Mouse (Mus musculus) cerebellum, adult 2 months (tissue): Measurements from ENCODE around the gene Gm6096. TPM values are rescaled to one million over a fixed set of nuclear protein-coding genes. Genes with fewer than 3 reads are reported as not detected.
A peak's percentile ranks its signal among the peaks of the same experiment; 100 is the strongest.

Experiments
- DNase-seq, 2 experiments: peaks; one replicate each; pipeline ENCODE4 v3.0.0; 2021
- H3K27ac ChIP-seq: fragments of 200-500 bp; 2 replicates; pipeline ENCODE4 v1.5.1; 2012; ENCODE audit warnings: low read length, control low read depth, inconsistent platforms; ENCODE audit not compliant: insufficient read depth
- H3K27me3 ChIP-seq: fragments of 200-500 bp; 2 replicates; pipeline ENCODE4 v1.6.1; 2012; ENCODE audit warnings: inconsistent platforms, mild to moderate bottlenecking, low read length, moderate library complexity; ENCODE audit not compliant: control insufficient read depth, insufficient read depth
- H3K4me1 ChIP-seq: fragments of 200-500 bp; 2 replicates; pipeline ENCODE4 v1.6.1; 2011; ENCODE audit warnings: low read length; ENCODE audit not compliant: control insufficient read depth, insufficient read depth
- H3K4me3 ChIP-seq: fragments of 200-500 bp; replicated peaks from 2 replicates; pipeline ENCODE3; 2011; ENCODE audit warnings: mild to moderate bottlenecking, low read depth, low read length, control low read depth; ENCODE audit not compliant: insufficient read depth
- CTCF ChIP-seq: fragments of 200-500 bp; IDR thresholded peaks from 2 replicates; pipeline ENCODE4 v1.5.1; 2011; ENCODE audit warnings: low read depth, mild to moderate bottlenecking, control low read depth, low read length, moderate library complexity, borderline replicate concordance; ENCODE audit not compliant: insufficient read depth
- POLR2A ChIP-seq: fragments of 200-500 bp; IDR thresholded peaks from 2 replicates; pipeline ENCODE4 v1.6.1; 2011; ENCODE audit warnings: low read length, control low read depth, borderline replicate concordance; ENCODE audit not compliant: insufficient read depth
- WGBS: fragments of 180-500 bp; shearing (Covaris S2); methylation state at CpG from one replicate; pipeline ENCODE4 v1.1.7; 2018; 5-methylcytosine and 5-hydroxymethylcytosine counted together
- polyA plus RNA-seq: library from polyadenylated mRNA; depleted of rRNA; stranded (reverse); fragments of >200 nt; gene quantifications from 2 replicates; pipeline ENCODE4 v1.2.3, GENCODE M21; 2012

The Gm6096 gene
- polyA plus RNA-seq, 1 experiment = not detected

- no peak for DNase-seq
- Histone ChIP-seq H3K27ac (no peak overlapping the region), H3K4me3 (no peak overlapping the region), H3K4me1 (no peaks in the 10 kb centered on the region; the same call in 1 of the 2 replicates), H3K27me3 (no peaks in the 10 kb centered on the region)
- 92% methylated on average over 3 of the region's 3 CpGs for WGBS
- no peak for TF ChIP-seq POLR2A
- TF ChIP-seq CTCF = no peak
These were observed 3.9 kb upstream of the Gm6096 start for GRCm38 (mm10) chr7:34246870-34247499.

- peak; percentile 32 to 45 for DNase-seq
- Histone ChIP-seq H3K27ac (no peak overlapping the region), H3K4me1 (no peaks in the 10 kb centered on the region; the same call in 1 of the 2 replicates), H3K4me3 (no peak overlapping the region), H3K27me3 (no peaks in the 10 kb centered on the region)
- 80% methylated on average over 2 of the region's 2 CpGs for WGBS
- TF ChIP-seq POLR2A (no peak), CTCF (0 out of 2 replicates have a peak, but pooled peaks have one; percentile 10)
These were observed 1.2 kb downstream of the Gm6096 start for GRCm38 (mm10) chr7:34252030-34252429.

GRCm38 (mm10) chr7:34255137-34255536 is 4.3 kb downstream of the Gm6096 start:
- H3K27ac ChIP-seq = no peak overlapping the region
- H3K4me1 ChIP-seq = no peaks in the 10 kb centered on the region; the same call in 1 of the 2 replicates
- WGBS = 81% methylated on average over 3 of the region's 3 CpGs
- DNase-seq = no peak
- H3K27me3 ChIP-seq = no peaks in the 10 kb centered on the region
- no peak for TF ChIP-seq CTCF
- TF ChIP-seq POLR2A = no peak
- no peak overlapping the region for H3K4me3 ChIP-seq

- Histone ChIP-seq H3K4me1 (no peaks in the 10 kb centered on the region; the same call in 1 of the 2 replicates), H3K27me3 (no peaks in the 10 kb centered on the region), H3K27ac (no peak overlapping the region), H3K4me3 (no peak overlapping the region)
- 88% methylated on average over 1 of the region's 1 CpGs for WGBS
- no peak for DNase-seq
- TF ChIP-seq POLR2A (no peak), CTCF (no peak)
These were observed 5.1 kb downstream of the Gm6096 start for GRCm38 (mm10) chr7:34255916-34256315.

- no peak for DNase-seq
These were observed 6.4 kb downstream of the Gm6096 start for GRCm38 (mm10) chr7:34257279-34257678.

GRCm38 (mm10) chr7:34258407-34258806 is 7.6 kb downstream of the Gm6096 start:
- 97% methylated on average over 1 of the region's 1 CpGs for WGBS
- no peak for DNase-seq
- H3K27me3 ChIP-seq = no peaks in the 10 kb centered on the region; the same call in 1 of the 2 replicates
- no peak for TF ChIP-seq POLR2A
- no peak for TF ChIP-seq CTCF
- no peaks in the 10 kb centered on the region for H3K4me1 ChIP-seq
- H3K4me3 ChIP-seq = no peak overlapping the region
- H3K27ac ChIP-seq = no peak overlapping the region

More at GRCm38 (mm10) chr7:34257279-34257678, 6.4 kb downstream of the Gm6096 start:
- H3K27ac ChIP-seq = no peak overlapping the region
- no peak overlapping the region for H3K4me3 ChIP-seq
- TF ChIP-seq CTCF (no peak), POLR2A (no peak)
- H3K27me3 ChIP-seq = no peaks in the 10 kb centered on the region; the same call in 1 of the 2 replicates
- no peaks in the 10 kb centered on the region for H3K4me1 ChIP-seq
- WGBS = 82% methylated on average over 9 of the region's 9 CpGs

GRCm38 (mm10) chr7:34263437-34263836 is 12.6 kb downstream of the Gm6096 start:
- WGBS = 67% methylated on average over 5 of the region's 5 CpGs
- no peak for TF ChIP-seq POLR2A
- TF ChIP-seq CTCF = no peak
- Histone ChIP-seq H3K4me3 (no peak overlapping the region), H3K27ac (no peak overlapping the region), H3K4me1 (peaks cover 5% of the 10 kb centered on the region; the same call in 1 of the 2 replicates), H3K27me3 (no peaks in the 10 kb centered on the region; the same call in 1 of the 2 replicates)
- DNase-seq = no peak

- peak; percentile 67 to 78 for DNase-seq
- WGBS = 34% methylated on average over 5 of the region's 5 CpGs
- TF ChIP-seq CTCF (peak; percentile 75), POLR2A (no peak)
- H3K27me3 ChIP-seq = no peaks in the 10 kb centered on the region; the same call in 1 of the 2 replicates
- peaks cover 5% of the 10 kb centered on the region; the same call in 1 of the 2 replicates for H3K4me1 ChIP-seq
- no peak overlapping the region for H3K27ac ChIP-seq
- no peak overlapping the region for H3K4me3 ChIP-seq
These were observed 15.1 kb downstream of the Gm6096 start for GRCm38 (mm10) chr7:34265876-34266346.
